Mouse (Mus musculus) kidney, postnatal 14 days (tissue): ENCODE measurements around the gene Nova2.

Experiments used
- DNase-seq: peaks from one replicate; pipeline ENCODE4 v3.0.0; 2022; ENCODE audit warnings: mixed read lengths

Gene Nova2

GRCm38 (mm10) chr7:18926041-18926790, 528 bp downstream of the Nova2 start:
- peak; percentile 66 for DNase-seq

- DNase-seq = no peak
Measured at GRCm38 (mm10) chr7:18926911-18927310, 1.2 kb downstream of the Nova2 start.

GRCm38 (mm10) chr7:18927759-18928158, 2.1 kb downstream of the Nova2 start:
- peak; percentile 75 for DNase-seq

- no peak for DNase-seq
Measured at GRCm38 (mm10) chr7:18942376-18942775, 16.7 kb downstream of the Nova2 start.

GRCm38 (mm10) chr7:18942815-18943214, 17.1 kb downstream of the Nova2 start:
- DNase-seq = no peak

GRCm38 (mm10) chr7:18948151-18948550, 22.5 kb downstream of the Nova2 start:
- peak; percentile 71 for DNase-seq

GRCm38 (mm10) chr7:18949781-18950522, 24.3 kb downstream of the Nova2 start:
- no peak for DNase-seq

GRCm38 (mm10) chr7:18950523-18951315, 25.0 kb downstream of the Nova2 start:
- DNase-seq = no peak

GRCm38 (mm10) chr7:18951397-18951796, 25.7 kb downstream of the Nova2 start:
- peak; percentile 44 for DNase-seq

GRCm38 (mm10) chr7:18957569-18958383, 32.1 kb downstream of the Nova2 start:
- DNase-seq = peak; percentile 79

GRCm38 (mm10) chr7:18958384-18958766, 32.7 kb downstream of the Nova2 start:
- DNase-seq = no peak

- DNase-seq = peak; percentile 70
Measured at GRCm38 (mm10) chr7:18959446-18959845, 33.8 kb downstream of the Nova2 start.

GRCm38 (mm10) chr7:18962171-18962792, 36.6 kb downstream of the Nova2 start:
- no peak for DNase-seq

- DNase-seq = no peak
Measured at GRCm38 (mm10) chr7:18962795-18963194, 37.1 kb downstream of the Nova2 start.

GRCm38 (mm10) chr7:18963294-18963843, 37.7 kb downstream of the Nova2 start:
- DNase-seq = no peak

GRCm38 (mm10) chr7:18965312-18965711, 39.6 kb downstream of the Nova2 start:
- DNase-seq = no peak

- no peak for DNase-seq
Measured at GRCm38 (mm10) chr7:18967603-18968002, 41.9 kb downstream of the Nova2 start.

GRCm38 (mm10) chr7:18970956-18971355, 45.3 kb downstream of the Nova2 start:
- DNase-seq = no peak

GRCm38 (mm10) chr7:18978381-18978780, 52.7 kb downstream of the Nova2 start:
- DNase-seq = no peak

GRCm38 (mm10) chr7:18986503-18986902, 60.8 kb downstream of the Nova2 start:
- no peak for DNase-seq

- DNase-seq = no peak
Measured at GRCm38 (mm10) chr7:18987100-18987499, 61.4 kb downstream of the Nova2 start, which contains the start of gene Nanos2. TSS of gene Nanos2 (plus strand) at chr7:18987400.

GRCm38 (mm10) chr7:18987747-18988146, 62.1 kb downstream of the Nova2 start:
- DNase-seq = no peak
